In genomic region chr12:113146112-113147057, GRCm38 (mm10) we compare ENCODE assay signal across 8 mouse cellular contexts. TPM values are rescaled to one million over a fixed set of nuclear protein-coding genes. Genes with fewer than 3 reads are reported as not detected.
A peak's percentile ranks its signal among the peaks of the same experiment; 100 is the strongest.
DNase-seq lines count a peak whose midpoint lies in the region; ATAC-seq and TF ChIP-seq lines count a peak whose summit lies in the region.

Crip1 (plus strand) TSS chr12:113146316.

- peaks cover 35% of the 10 kb centered on the region for H3K36me3 ChIP-seq in heart, embryonic 10.5 days
- H3K36me3 ChIP-seq in kidney, embryonic 14.5 days (ENCODE audit: control insufficient read depth, insufficient read depth, low read length): no peaks in the 10 kb centered on the region; the same call in 1 of the 2 replicates
- H3K36me3 ChIP-seq in liver, embryonic 11.5 days (ENCODE audit: control insufficient read depth, insufficient read depth, low read length): no peaks in the 10 kb centered on the region

- peak within 1 kb of the TSS; percentile 36 for H3K4me3 ChIP-seq in heart, embryonic 10.5 days
- peak within 1 kb of the TSS; percentile 16 for H3K4me3 ChIP-seq in kidney, embryonic 14.5 days (ENCODE audit: low read length)
- peak within 1 kb of the TSS; percentile 27 for H3K4me3 ChIP-seq in liver, embryonic 11.5 days (ENCODE audit: low read depth, low read length)

- peak; percentile 60 for ATAC-seq in erythroblast, adult 5-6 weeks (replicated peaks; ENCODE audit: low FRiP score, poor library complexity, severe bottlenecking)
- ATAC-seq in kidney, embryonic 14.5 days (ENCODE audit: low FRiP score, low TSS enrichment): peak; percentile 25
- ATAC-seq in liver, embryonic 11.5 days (replicated peaks; ENCODE audit: low FRiP score): peak; percentile 22
- ATAC-seq in monocyte, adult 5-6 weeks (replicated peaks; ENCODE audit: insufficient number of reproducible peaks, low FRiP score, low TSS enrichment, poor library complexity, severe bottlenecking): peak; percentile 37

- 0 out of 2 replicates have a peak, but pooled peaks cover 4% of the 10 kb centered on the region for H3K27me3 ChIP-seq in heart, embryonic 10.5 days (ENCODE audit: insufficient read depth, poor library complexity, severe bottlenecking)
- no peaks in the 10 kb centered on the region for H3K27me3 ChIP-seq in kidney, embryonic 14.5 days (ENCODE audit: control insufficient read depth, insufficient read depth, low read length)
- H3K27me3 ChIP-seq in liver, embryonic 11.5 days (replicated peaks; ENCODE audit: control insufficient read depth, insufficient read depth, low read length): peaks cover 42% of the 10 kb centered on the region

- H3K4me2 ChIP-seq in kidney, embryonic 14.5 days (replicated peaks; ENCODE audit: low read depth, low read length): peak within 1 kb of the TSS; percentile 41
- H3K4me2 ChIP-seq in liver, embryonic 11.5 days: peak within 1 kb of the TSS; percentile 51

- peak within 1 kb of the TSS; percentile 74 for H3K27ac ChIP-seq in heart, embryonic 10.5 days
- no peak within 1 kb of the TSS for H3K27ac ChIP-seq in kidney, embryonic 14.5 days (ENCODE audit: low read depth, low read length)
- H3K27ac ChIP-seq in liver, embryonic 11.5 days (ENCODE audit: low read depth, low read length): no peak within 1 kb of the TSS

- no peak within 1 kb of the TSS; the same call in 1 of the 2 replicates for H3K9ac ChIP-seq in kidney, embryonic 14.5 days (ENCODE audit: low read depth, low read length)
- no peak within 1 kb of the TSS for H3K9ac ChIP-seq in liver, embryonic 11.5 days (ENCODE audit: low read depth, low read length)

- H3K9me3 ChIP-seq in heart, embryonic 10.5 days: no peaks in the 10 kb centered on the region
- no peaks in the 10 kb centered on the region for H3K9me3 ChIP-seq in kidney, embryonic 14.5 days (ENCODE audit: control insufficient read depth, low read length)
- H3K9me3 ChIP-seq in liver, embryonic 11.5 days (ENCODE audit: control insufficient read depth, low read length): no peaks in the 10 kb centered on the region

- peak; percentile 93 for DNase-seq in CD4-positive helper T cell, adult 2 months (ENCODE audit: low read depth, low spot score)
- peak; percentile 67 for DNase-seq in brain, embryonic 14.5 days (ENCODE audit: low read depth)
- DNase-seq in heart, embryonic 10.5 days (ENCODE audit: low spot score): peak; percentile 88
- DNase-seq in liver, embryonic 11.5 days (ENCODE audit: low spot score): peak; percentile 79
- DNase-seq in spleen, postnatal 36 days (ENCODE audit: low spot score in 2 of 2): peak; percentile 84 to 91

- whole genome bisulfite sequencing in heart, embryonic 10.5 days: 9% methylated on average over 45 of the region's 45 CpGs
- WGBS in kidney, embryonic 14.5 days: 8% methylated on average over 45 of the region's 45 CpGs
- WGBS in liver, embryonic 11.5 days: 13% methylated on average over 45 of the region's 45 CpGs

- H3K4me1 ChIP-seq in heart, embryonic 10.5 days: peaks cover 93% of the 10 kb centered on the region
- H3K4me1 ChIP-seq in kidney, embryonic 14.5 days (ENCODE audit: control insufficient read depth, insufficient read depth, low read length): peaks cover 12% of the 10 kb centered on the region
- H3K4me1 ChIP-seq in liver, embryonic 11.5 days (replicated peaks; ENCODE audit: control insufficient read depth, insufficient read depth, low read length): peaks cover 37% of the 10 kb centered on the region

- TF ChIP-seq POLR2A in brain, embryonic 14.5 days (IDR thresholded peaks at IDR 0.05; ENCODE audit: borderline replicate concordance, extremely low read depth, insufficient read depth, insufficient read length, poor library complexity, severe bottlenecking): no peak

- peak; percentile 79 for TF ChIP-seq CTCF in brain, embryonic 14.5 days (IDR thresholded peaks at IDR 0.05; ENCODE audit: borderline replicate concordance, extremely low read depth, insufficient read depth, insufficient read length)

RNA-seq across cellular contexts. Expression of gene Crip1, which starts in this region (rescaled TPM):
- 53.9 and 64.2 TPM in 2 replicates for polyA plus RNA-seq in brain, embryonic 14.5 days (2012; rRNA removed)
- 111 and 139 TPM in 2 replicates for total RNA-seq in erythroblast, adult 5-6 weeks (2015; ENCODE audit: low replicate concordance)
- 75.3 and 179 TPM in 2 replicates for total RNA-seq in erythroblast, adult 5-6 weeks (2017; ENCODE audit: low replicate concordance)
- polyA plus RNA-seq in heart, embryonic 10.5 days (2016; fragmentation: Nextera tagmentation; extraction: Ambion mirVana): 511 and 613 TPM in 2 replicates
- 194 and 281 TPM in 2 replicates for polyA plus RNA-seq in kidney, embryonic 14.5 days (2014; fragmentation: Nextera tagmentation; extraction: Ambion mirVana)
- 148 and 150 TPM in 2 replicates for polyA plus RNA-seq in liver, embryonic 11.5 days (2014; fragmentation: Nextera tagmentation; extraction: Ambion mirVana)
- 1,094 to 1,293 TPM (median 1,104 TPM) in 3 replicates for total RNA-seq in monocyte, adult 5-6 weeks (2017)
